Mouse (Mus musculus): Measurements from ENCODE around the gene Rag1.

GRCm38 (mm10) chr2:101660536-101660935 is 11.2 kb upstream of the Rag1 start:
- TF ChIP-seq TCF12 (IDR thresholded peaks at IDR 0.05; ENCODE audit: low read depth, low read length) (no peak), CTCF (conservative IDR thresholded peaks at IDR 0.05 in 1 of 2, IDR thresholded peaks at IDR 0.05 in 1 of 2; ENCODE audit: low read depth in 2 of 2, low read length in 2 of 2) (no peak), POLR2A (IDR thresholded peaks at IDR 0.05; ENCODE audit: low read depth, low read length) (no peak), NRF1 (IDR thresholded peaks at IDR 0.05; ENCODE audit: low read depth, low read length) (no peak), CHD1 (IDR thresholded peaks at IDR 0.05; ENCODE audit: low read depth, low read length) (no peak), JUND (conservative IDR thresholded peaks at IDR 0.05; ENCODE audit: low read depth, low read length) (no peak), ZMIZ1 (IDR thresholded peaks at IDR 0.05; ENCODE audit: low read depth, low read length) (no peak), POLR2AphosphoS2 (IDR thresholded peaks at IDR 0.05; ENCODE audit: low read depth, low read length) (no peak)
